Mouse (Mus musculus) embryonic fibroblast, embryonic 13.5 days (primary cell): ENCODE measurements around the gene Gatb.

ENCODE experiments used
- CTCF ChIP-seq: IDR thresholded peaks from 2 replicates; pipeline ENCODE4 v1.5.1; 2011; ENCODE audit warnings: mild to moderate bottlenecking, control low read depth, low read length, moderate library complexity, borderline replicate concordance; ENCODE audit not compliant: insufficient read depth
- POLR2A ChIP-seq: IDR thresholded peaks from 2 replicates; pipeline ENCODE4 v1.6.1; 2011; ENCODE audit warnings: low read depth, mild to moderate bottlenecking, control low read depth, low read length, moderate library complexity

GRCm38 (mm10) chr3:85543652-85544051, 30.3 kb upstream of the Gatb start:
- TF ChIP-seq CTCF (no peak), POLR2A (no peak)
